Comparison of ENCODE assay signal across 8 mouse cellular contexts in genomic region chr14:121037276-121037675, GRCm38 (mm10). TPM values are rescaled to one million over a fixed set of nuclear protein-coding genes. Genes with fewer than 3 reads are reported as not detected.
DNase-seq lines count a peak whose midpoint lies in the region; ATAC-seq and TF ChIP-seq lines count a peak whose summit lies in the region.

No protein-coding gene starts in this region.

- ATAC-seq in kidney, embryonic 15.5 days (replicated peaks; ENCODE audit: low FRiP score) = no peak
- ATAC-seq in embryonic facial prominence, embryonic 13.5 days (ENCODE audit: insufficient number of reproducible peaks, insufficient read depth, low FRiP score, low TSS enrichment, low read depth) = no peak
- no peak for ATAC-seq in intestine, embryonic 14.5 days (replicated peaks; ENCODE audit: low FRiP score, low TSS enrichment, low read depth)
- ATAC-seq in inflammation-experienced regulatory T-cells, adult 6 months = no peak

- no peak overlapping the region for H3ac ChIP-seq in myocyte (ENCODE audit: control insufficient read depth, insufficient read length)

- H3K9ac ChIP-seq in kidney, embryonic 15.5 days = peak overlapping the region; percentile 94
- H3K9ac ChIP-seq in embryonic facial prominence, embryonic 13.5 days = peak overlapping the region; percentile 96
- H3K9ac ChIP-seq in intestine, embryonic 14.5 days (ENCODE audit: low read length) = peak overlapping the region; percentile 72

- no peak for TF ChIP-seq POLR2A in myocyte (IDR thresholded peaks at IDR 0.05; ENCODE audit: insufficient read length, low read depth)

- H3K27ac ChIP-seq in kidney, embryonic 15.5 days = peak overlapping the region; percentile 94
- peak overlapping the region; percentile 93 for H3K27ac ChIP-seq in embryonic facial prominence, embryonic 13.5 days
- peak overlapping the region; percentile 52; the same call in 1 of the 2 replicates for H3K27ac ChIP-seq in intestine, embryonic 14.5 days (ENCODE audit: low read depth)

- peak overlapping the region; percentile 89 for H3K4me2 ChIP-seq in kidney, embryonic 15.5 days
- peak overlapping the region; percentile 96 for H3K4me2 ChIP-seq in embryonic facial prominence, embryonic 13.5 days
- H3K4me2 ChIP-seq in intestine, embryonic 14.5 days (ENCODE audit: low read length) = peak overlapping the region; percentile 90
- H3K4me2 ChIP-seq in myocyte (ENCODE audit: low read depth) = peak overlapping the region; percentile 92

- DNase-seq in kidney, postnatal 14 days = no peak
- DNase-seq in intestine, embryonic 14.5 days (ENCODE audit: low spot score) = no peak
- no peak for DNase-seq in layer of hippocampus, postnatal 36 days
- no peak for DNase-seq in thymus, adult 18-20 months

- H3K27me3 ChIP-seq in kidney, embryonic 15.5 days = no peaks in the 10 kb centered on the region
- H3K27me3 ChIP-seq in embryonic facial prominence, embryonic 13.5 days = 0 out of 2 replicates have a peak, but pooled peaks cover 3% of the 10 kb centered on the region
- no peaks in the 10 kb centered on the region for H3K27me3 ChIP-seq in intestine, embryonic 14.5 days (replicated peaks; ENCODE audit: control insufficient read depth, insufficient read depth, low read length)
- H3K27me3 ChIP-seq in myocyte (ENCODE audit: control insufficient read depth, insufficient read depth, insufficient read length) = no peaks in the 10 kb centered on the region

- H3K9me3 ChIP-seq in kidney, embryonic 15.5 days (replicated peaks) = no peaks in the 10 kb centered on the region
- no peaks in the 10 kb centered on the region for H3K9me3 ChIP-seq in embryonic facial prominence, embryonic 13.5 days
- no peaks in the 10 kb centered on the region for H3K9me3 ChIP-seq in intestine, embryonic 14.5 days (ENCODE audit: control insufficient read depth, low read length)

- WGBS in kidney, embryonic 15.5 days = 10% methylated on average over 7 of the region's 7 CpGs
- WGBS in embryonic facial prominence, embryonic 13.5 days = 8% methylated on average over 7 of the region's 7 CpGs
- WGBS in intestine, embryonic 14.5 days = 5% methylated on average over 7 of the region's 7 CpGs

- H3K79me2 ChIP-seq in myocyte (ENCODE audit: control insufficient read depth, insufficient read depth) = peaks cover 48% of the 10 kb centered on the region

- H3K4me1 ChIP-seq in kidney, embryonic 15.5 days = peaks cover 43% of the 10 kb centered on the region
- peaks cover 42% of the 10 kb centered on the region for H3K4me1 ChIP-seq in embryonic facial prominence, embryonic 13.5 days
- H3K4me1 ChIP-seq in intestine, embryonic 14.5 days (replicated peaks; ENCODE audit: control insufficient read depth, insufficient read depth, low read length) = peaks cover 17% of the 10 kb centered on the region

- H3K4me3 ChIP-seq in kidney, embryonic 15.5 days (replicated peaks) = peak overlapping the region; percentile 95
- peak overlapping the region; percentile 94 for H3K4me3 ChIP-seq in embryonic facial prominence, embryonic 13.5 days
- H3K4me3 ChIP-seq in intestine, embryonic 14.5 days (ENCODE audit: low read depth, low read length) = peak overlapping the region; percentile 73
- H3K4me3 ChIP-seq in myocyte = peak overlapping the region; percentile 87

- H3K36me3 ChIP-seq in kidney, embryonic 15.5 days = no peaks in the 10 kb centered on the region
- no peaks in the 10 kb centered on the region for H3K36me3 ChIP-seq in embryonic facial prominence, embryonic 13.5 days
- no peaks in the 10 kb centered on the region for H3K36me3 ChIP-seq in intestine, embryonic 14.5 days (ENCODE audit: control insufficient read depth, insufficient read depth, low read length)
- H3K36me3 ChIP-seq in myocyte (ENCODE audit: control insufficient read depth, insufficient read depth) = no peaks in the 10 kb centered on the region

TF ChIP-seq in myocyte, 11 proteins besides CTCF, POLR2A, EP300 and RAD21:
- TF ChIP-seq CEBPB (IDR thresholded peaks at IDR 0.05; ENCODE audit: insufficient read depth, poor library complexity, severe bottlenecking) = 0 out of 2 replicates have a peak, but pooled peaks have one; percentile 38
- no peak for TF ChIP-seq USF1 (IDR thresholded peaks at IDR 0.05; ENCODE audit: low read depth)
TF ChIP-seq in myocyte: peak in this region for 1.

RNA-seq across cellular contexts. Expression of gene Farp1, which starts 2.3 kb away (rescaled TPM):
- polyA plus RNA-seq in kidney, embryonic 15.5 days (2015; fragmentation: Nextera tagmentation; extraction: Ambion mirVana) = 31.6 and 35.8 TPM in 2 replicates
- 38.7 and 39.6 TPM in 2 replicates for polyA plus RNA-seq in embryonic facial prominence, embryonic 13.5 days (2015; fragmentation: Nextera tagmentation; extraction: Ambion mirVana)
- 25.9 and 26.1 TPM in 2 replicates for polyA plus RNA-seq in intestine, embryonic 14.5 days (2014; fragmentation: Nextera tagmentation; extraction: Ambion mirVana)
- polyA plus RNA-seq in myocyte (2012; fragmentation: generic; extraction: Trizol) = 29.7 TPM
- total RNA-seq in layer of hippocampus, postnatal 36 days (2021) = 100 to 1,000 TPM in 1 of 2 experiments, 10 to 100 TPM in 1; 91.6 to 115 TPM
- 1 to 10 TPM; 2.0 to 3.1 (median 2.9) TPM for polyA plus RNA-seq in inflammation-experienced regulatory T-cells, adult 6 months (2017; shearing (Covaris generic))
